Mouse (Mus musculus) adrenal gland, postnatal 25 days (tissue): ENCODE data around the gene Rptn. TPM values are rescaled to one million over a fixed set of nuclear protein-coding genes. Genes with fewer than 3 reads are reported as not detected.

Experiments
- microRNA-seq, 2 experiments: library from miRNA; unstranded; fragments of <30 nt; microRNA quantifications; one replicate each; pipeline ENCODE4 v1.2.0; 2021
- total RNA-seq: library from RNA; stranded (reverse); gene quantifications from 2 replicates; pipeline ENCODE4 v1.2.3, GENCODE M21; 2021

Gene Rptn
- total RNA-seq, 1 experiment from 2014 or later, result not detected

Small RNA genes lying within 50 kb of the gene (microRNA-seq; reads per million reads assigned to microRNA genes)
- gene Gm22752 (0 reads per million in 2 experiments), gene Gm44353 (0 reads per million in 2 experiments)

Other genes with a start within 250 kb of the Rptn start
- gene Crnn, start 248.9 kb upstream of the Rptn start, total RNA-seq, result not detected in 2 replicates
- not detected in 2 replicates for gene Flg2, start 196.4 kb upstream of the Rptn start, total RNA-seq
- not detected in 2 replicates for gene Flg, start 120.2 kb upstream of the Rptn start, total RNA-seq
- gene Hrnr, start 74.0 kb upstream of the Rptn start, total RNA-seq, result 0.03 TPM in 1 of 2 replicates, not detected in the other
- gene Tchh, start 48.6 kb downstream of the Rptn start, total RNA-seq, result 0.70 and 1.2 TPM in 2 replicates
- 0.58 and 1.5 TPM in 2 replicates for gene Tchhl1, start 75.1 kb downstream of the Rptn start, total RNA-seq
- 205 and 211 TPM in 2 replicates for gene S100a11, start 126.8 kb downstream of the Rptn start, total RNA-seq
- gene S100a10, start 161.4 kb downstream of the Rptn start, total RNA-seq, result 138 and 144 TPM in 2 replicates